Mouse (Mus musculus): Measurements from ENCODE around the gene Rrp9. TPM values are rescaled to one million over a fixed set of nuclear protein-coding genes. Genes with fewer than 3 reads are reported as not detected.

The Rrp9 gene
- polyA plus RNA-seq, 1 experiment = 33.9 TPM

DNA sequence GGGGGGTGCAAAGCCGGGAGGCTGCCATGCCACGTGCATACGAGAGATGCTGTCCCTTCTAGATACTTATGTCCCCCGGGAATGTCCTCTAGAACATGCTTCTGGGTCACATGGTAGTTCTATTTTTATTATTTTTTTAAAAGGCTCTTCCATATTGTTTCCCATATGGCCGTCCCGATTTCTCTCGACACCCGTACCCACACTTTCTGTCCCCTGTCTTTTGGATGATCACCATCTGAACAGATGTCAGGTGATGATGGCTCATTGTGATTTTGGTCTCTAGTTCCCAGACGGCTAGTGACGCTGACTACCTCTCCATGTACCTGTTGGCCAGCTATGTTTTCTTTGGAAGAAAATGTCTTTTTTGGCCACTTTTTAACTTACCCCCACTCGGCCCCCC, 59.2 kb downstream of the Rrp9 start:
- Histone ChIP-seq H3K36me3 (ENCODE audit: control insufficient read depth, insufficient read depth, low read length) (no peaks in the 10 kb centered on the region), H3K4me3 (ENCODE audit: extremely low read depth, insufficient read depth, insufficient read length) (no peak overlapping the region), H3K27me3 (ENCODE audit: control insufficient read depth, insufficient read depth, low read length) (no peaks in the 10 kb centered on the region; the same call in 1 of the 2 replicates), H3K27ac (ENCODE audit: insufficient read depth, low read length) (no peak overlapping the region), H3K4me1 (ENCODE audit: control insufficient read depth, insufficient read depth, insufficient read length) (no peaks in the 10 kb centered on the region)
- DNase-seq (ENCODE audit: low read depth in 1 of 2, low spot score in 2 of 2) = no peak
- TF ChIP-seq CTCF (IDR thresholded peaks at IDR 0.05; ENCODE audit: extremely low read depth, insufficient read depth, insufficient read length, insufficient replicate concordance) (no peak), POLR2A (IDR thresholded peaks at IDR 0.05; ENCODE audit: low read depth, low read length) (no peak)
- WGBS = 92% methylated on average over 11 of the region's 11 CpGs

Other genes with a start within 250 kb of the Rrp9 start
- gene Alas1, start 227.3 kb upstream of the Rrp9 start, polyA plus RNA-seq (2012; rRNA removed) = 29.6 and 39.5 TPM in 2 replicates
- gene Poc1a, start 194.9 kb upstream of the Rrp9 start, polyA plus RNA-seq (2012; rRNA removed) = 6.8 and 8.4 TPM in 2 replicates
- gene Dusp7, start 107.3 kb upstream of the Rrp9 start, polyA plus RNA-seq (2012; rRNA removed) = 73.1 and 93.2 TPM in 2 replicates
- 365 and 397 TPM in 2 replicates for gene Rpl29, start 46.5 kb upstream of the Rrp9 start, polyA plus RNA-seq (2012; rRNA removed)
- gene Acy1, start 37.6 kb upstream of the Rrp9 start, polyA plus RNA-seq (2012; rRNA removed) = 7.7 and 9.2 TPM in 2 replicates
- 14.6 and 16.7 TPM in 2 replicates for gene Abhd14b, start 28.5 kb upstream of the Rrp9 start, polyA plus RNA-seq (2012; rRNA removed)
- gene Abhd14a, start 28.3 kb upstream of the Rrp9 start, polyA plus RNA-seq (2012; rRNA removed) = 11.5 and 12.7 TPM in 2 replicates
- 15.8 and 22.4 TPM in 2 replicates for gene Pcbp4, start 22.7 kb upstream of the Rrp9 start, polyA plus RNA-seq (2012; rRNA removed)
- gene Gpr62, start 10.0 kb upstream of the Rrp9 start, polyA plus RNA-seq (2012; rRNA removed) = 0.28 and 0.66 TPM in 2 replicates
- gene Parp3, start 986 bp downstream of the Rrp9 start, polyA plus RNA-seq (2012; rRNA removed) = 43.3 and 57.9 TPM in 2 replicates
- gene Iqcf1, start 24.0 kb downstream of the Rrp9 start, polyA plus RNA-seq (2012; rRNA removed) = not detected in 2 replicates
- not detected in 2 replicates for gene Iqcf5, start 38.6 kb downstream of the Rrp9 start, polyA plus RNA-seq (2012; rRNA removed)
- gene Iqcf3, start 85.7 kb downstream of the Rrp9 start, polyA plus RNA-seq (2012; rRNA removed) = not detected in 2 replicates
- gene Iqcf4, start 95.0 kb downstream of the Rrp9 start, polyA plus RNA-seq (2012; rRNA removed) = not detected in 2 replicates
- gene Iqcf6, start 150.6 kb downstream of the Rrp9 start, polyA plus RNA-seq (2012; rRNA removed) = not detected in 2 replicates
- 0.06 TPM in 1 of 2 replicates, not detected in the other for gene Grm2, start 180.1 kb downstream of the Rrp9 start, polyA plus RNA-seq (2012; rRNA removed)
- 43.5 and 46.5 TPM in 2 replicates for gene Tex264, start 210.0 kb downstream of the Rrp9 start, polyA plus RNA-seq (2012; rRNA removed)